Comparison of ENCODE assay signal across 8 mouse cellular contexts in the genomic region with DNA sequence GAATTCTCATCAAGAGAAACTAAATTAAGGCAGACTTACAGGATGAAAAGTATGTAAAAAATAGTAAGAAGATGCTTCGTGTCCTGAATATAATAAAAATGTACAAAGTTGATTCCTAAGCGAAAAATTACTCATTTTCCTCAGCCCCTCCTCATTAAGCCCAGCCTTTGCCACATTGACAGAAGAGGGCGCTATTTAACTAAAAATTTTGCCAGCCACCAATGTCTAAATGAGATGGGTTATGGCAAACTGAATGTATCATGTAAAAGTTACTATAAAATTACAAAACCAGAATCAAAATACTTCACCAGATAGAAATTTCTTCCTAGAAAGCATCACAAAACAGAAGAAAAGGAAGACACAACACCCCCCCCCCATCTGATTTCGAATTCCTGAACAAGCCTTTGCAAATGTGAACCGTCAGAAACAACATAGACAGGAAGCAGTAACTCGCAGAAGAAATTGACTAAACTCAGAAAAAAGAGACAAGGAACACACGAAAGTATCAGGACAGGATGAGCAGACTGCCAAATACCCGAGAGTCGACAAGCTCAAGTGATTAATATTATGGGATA.
DNase-seq lines count a peak whose midpoint lies in the region; ATAC-seq and TF ChIP-seq lines count a peak whose summit lies in the region.

No protein-coding gene starts in this region.

- TF ChIP-seq CTCF in heart, adult 2 months (IDR thresholded peaks at IDR 0.05): peak; percentile 79
- peak; percentile 81 for TF ChIP-seq CTCF in midbrain, postnatal 0 days (IDR thresholded peaks at IDR 0.05)

- TF ChIP-seq EP300 in heart, adult 2 months (IDR thresholded peaks at IDR 0.05; ENCODE audit: insufficient read depth, low read depth, low read length): no peak

- no peak for DNase-seq in heart, adult 2 months
- no peak for DNase-seq in heart, embryonic 10.5 days (ENCODE audit: low spot score)
- peak; percentile 20 for DNase-seq in right cerebral cortex, adult 18-20 months
- DNase-seq in right cerebral cortex, postnatal 25 days: no peak
- peak; percentile 10 for DNase-seq in fibroblast of lung, adult 2 months (ENCODE audit: low read depth)
- peak; percentile 66 for DNase-seq in midbrain, postnatal 0 days (ENCODE audit: low spot score)
- no peak for DNase-seq in testis, postnatal 14 days (ENCODE audit: low spot score)

- H3K9me3 ChIP-seq in heart, embryonic 10.5 days: no peaks in the 10 kb centered on the region
- H3K9me3 ChIP-seq in midbrain, postnatal 0 days (ENCODE audit: low read length): no peaks in the 10 kb centered on the region

- no peaks in the 10 kb centered on the region for H3K79me2 ChIP-seq in heart, adult 2 months (replicated peaks; ENCODE audit: control insufficient read depth, insufficient read depth, low read length)

- H3K9ac ChIP-seq in heart, adult 2 months (ENCODE audit: low read depth, low read length): no peak overlapping the region
- no peak overlapping the region for H3K9ac ChIP-seq in midbrain, postnatal 0 days (replicated peaks; ENCODE audit: low read length, poor library complexity, severe bottlenecking)

- intact Hi-C loops in heart, adult 2 months (cut with DNase I): loop anchor here (1.0 to 5.0 kb wide), 3 partner anchors 162 to 376 kb away; a partner anchor contains a TSS

- H3K36me3 ChIP-seq in heart, adult 2 months (ENCODE audit: control insufficient read depth, insufficient read depth, low read length): no peaks in the 10 kb centered on the region
- no peaks in the 10 kb centered on the region for H3K36me3 ChIP-seq in heart, embryonic 10.5 days
- H3K36me3 ChIP-seq in midbrain, postnatal 0 days (ENCODE audit: insufficient read depth, low read length): no peaks in the 10 kb centered on the region

- H3K27me3 ChIP-seq in heart, adult 2 months (ENCODE audit: control insufficient read depth, insufficient read depth, low read length): no peaks in the 10 kb centered on the region
- H3K27me3 ChIP-seq in heart, embryonic 10.5 days (ENCODE audit: insufficient read depth, poor library complexity, severe bottlenecking): no peaks in the 10 kb centered on the region
- no peaks in the 10 kb centered on the region for H3K27me3 ChIP-seq in midbrain, postnatal 0 days (ENCODE audit: insufficient read depth, low read length)

- no peak for ATAC-seq in midbrain, postnatal 0 days (ENCODE audit: low FRiP score)
- no peak for ATAC-seq in cerebellum, adult (ENCODE audit: insufficient number of reproducible peaks, low FRiP score, low TSS enrichment)

- H3K4me2 ChIP-seq in midbrain, postnatal 0 days (ENCODE audit: low read depth, low read length, poor library complexity, severe bottlenecking): no peak overlapping the region

- no peak for TF ChIP-seq POLR2A in heart, adult 2 months (IDR thresholded peaks at IDR 0.05; ENCODE audit: insufficient read depth, low read depth, low read length)

- H3K4me3 ChIP-seq in heart, adult 2 months: no peak overlapping the region
- H3K4me3 ChIP-seq in heart, embryonic 10.5 days: no peak overlapping the region
- H3K4me3 ChIP-seq in midbrain, postnatal 0 days (ENCODE audit: low read depth, low read length): no peak overlapping the region

- H3K27ac ChIP-seq in heart, adult 2 months: no peak overlapping the region
- no peak overlapping the region for H3K27ac ChIP-seq in heart, embryonic 10.5 days
- no peak overlapping the region for H3K27ac ChIP-seq in midbrain, postnatal 0 days (ENCODE audit: low read depth, low read length)

- no peaks in the 10 kb centered on the region; the same call in 1 of the 2 replicates for H3K4me1 ChIP-seq in heart, adult 2 months (ENCODE audit: control insufficient read depth, insufficient read depth, low read length)
- H3K4me1 ChIP-seq in heart, embryonic 10.5 days: 0 out of 2 replicates have a peak, but pooled peaks cover 4% of the 10 kb centered on the region
- H3K4me1 ChIP-seq in midbrain, postnatal 0 days (ENCODE audit: insufficient read depth, low read length): no peaks in the 10 kb centered on the region

- 18% methylated on average over 9 of the region's 9 CpGs for WGBS in heart, adult 2 months
- WGBS in heart, embryonic 10.5 days: 37% methylated on average over 9 of the region's 9 CpGs
- WGBS in midbrain, postnatal 0 days: 49% methylated on average over 9 of the region's 9 CpGs

Comparison
In these comparisons a context has a peak if more than half of its experiments do, and no peak if none do; other contexts are left out.
1. DNase-seq: peak in right cerebral cortex, adult 18-20 months (single experiment), fibroblast of lung, adult 2 months (single experiment) and midbrain, postnatal 0 days (single experiment); none in heart, adult 2 months (0 of 2), heart, embryonic 10.5 days (single experiment), right cerebral cortex, postnatal 25 days (single experiment) and testis, postnatal 14 days (single experiment).